Mouse (Mus musculus) megakaryocyte progenitor cell, adult 5-6 weeks (primary cell): Measurements from ENCODE around the gene Pum1. TPM values are rescaled to one million over a fixed set of nuclear protein-coding genes. Genes with fewer than 3 reads are reported as not detected.

Experiments used
- ATAC-seq: replicated peaks from 2 replicates; pipeline ENCODE4 v1.8.0; 2016; ENCODE audit warnings: mild to moderate bottlenecking, moderate TSS enrichment, inconsistent platforms; ENCODE audit not compliant: poor library complexity
- total RNA-seq, 2 experiments: library from RNA; stranded (forward) in 1 of 2; stranded (reverse) in 1 of 2; fragments of 157-497, 149-512 nt in 1 of 2; fragments of 200-1000 nt in 1 of 2; gene quantifications; 2 replicates each; pipeline versions ENCODE4 v1.2.3 to v1.2.4; 2015 to 2017

Pum1 gene
- total RNA-seq, 2 experiments from 2014 or later, result 38.1 to 61.5 TPM

- no peak for ATAC-seq
These were observed 56.2 kb downstream of the Pum1 start for GRCm38 (mm10) chr4:130719348-130719747.

GRCm38 (mm10) chr4:130722607-130723006 is 59.5 kb downstream of the Pum1 start:
- ATAC-seq, result peak; percentile 92

- no peak for ATAC-seq
These were observed 63.0 kb downstream of the Pum1 start for GRCm38 (mm10) chr4:130726118-130726517.

GRCm38 (mm10) chr4:130735957-130736356 is 72.8 kb downstream of the Pum1 start:
- no peak for ATAC-seq

- ATAC-seq, result peak; percentile 94
These were observed 75.4 kb downstream of the Pum1 start for GRCm38 (mm10) chr4:130738527-130738926.

- no peak for ATAC-seq
These were observed 80.9 kb downstream of the Pum1 start for GRCm38 (mm10) chr4:130744058-130744457.

GRCm38 (mm10) chr4:130745561-130746306 is 82.6 kb downstream of the Pum1 start:
- ATAC-seq, result no peak

- no peak for ATAC-seq
These were observed 86.4 kb downstream of the Pum1 start for GRCm38 (mm10) chr4:130749566-130749965.

GRCm38 (mm10) chr4:130751966-130752365 is 88.8 kb downstream of the Pum1 start:
- no peak for ATAC-seq

GRCm38 (mm10) chr4:130752591-130752990 is 89.5 kb downstream of the Pum1 start:
- ATAC-seq, result no peak

GRCm38 (mm10) chr4:130753755-130754154 is 90.6 kb downstream of the Pum1 start:
- ATAC-seq, result no peak

GRCm38 (mm10) chr4:130754776-130755175 is 91.7 kb downstream of the Pum1 start:
- ATAC-seq, result no peak

- ATAC-seq, result no peak
These were observed 96.8 kb downstream of the Pum1 start for GRCm38 (mm10) chr4:130759875-130760274.

GRCm38 (mm10) chr4:130761809-130762208 is 98.7 kb downstream of the Pum1 start:
- no peak for ATAC-seq

GRCm38 (mm10) chr4:130765399-130766160 is 102.5 kb downstream of the Pum1 start:
- ATAC-seq, result no peak

GRCm38 (mm10) chr4:130766387-130766786 is 103.3 kb downstream of the Pum1 start:
- ATAC-seq, result peak; percentile 50; the same call in 1 of the 2 replicates

- no peak for ATAC-seq
These were observed 103.8 kb downstream of the Pum1 start for GRCm38 (mm10) chr4:130766926-130767325.

- no peak for ATAC-seq
These were observed 110.8 kb downstream of the Pum1 start for GRCm38 (mm10) chr4:130773899-130774298.

- ATAC-seq, result no peak
These were observed 111.7 kb downstream of the Pum1 start for GRCm38 (mm10) chr4:130774822-130775221.

- no peak for ATAC-seq
These were observed 114.5 kb downstream of the Pum1 start for GRCm38 (mm10) chr4:130777647-130778046.

- ATAC-seq, result no peak
These were observed 115.9 kb downstream of the Pum1 start for GRCm38 (mm10) chr4:130779037-130779436.

GRCm38 (mm10) chr4:130782492-130782891 is 119.4 kb downstream of the Pum1 start:
- ATAC-seq, result peak; percentile 45
